ENCODE assay signal across 17 mouse cellular contexts in the genomic region with DNA sequence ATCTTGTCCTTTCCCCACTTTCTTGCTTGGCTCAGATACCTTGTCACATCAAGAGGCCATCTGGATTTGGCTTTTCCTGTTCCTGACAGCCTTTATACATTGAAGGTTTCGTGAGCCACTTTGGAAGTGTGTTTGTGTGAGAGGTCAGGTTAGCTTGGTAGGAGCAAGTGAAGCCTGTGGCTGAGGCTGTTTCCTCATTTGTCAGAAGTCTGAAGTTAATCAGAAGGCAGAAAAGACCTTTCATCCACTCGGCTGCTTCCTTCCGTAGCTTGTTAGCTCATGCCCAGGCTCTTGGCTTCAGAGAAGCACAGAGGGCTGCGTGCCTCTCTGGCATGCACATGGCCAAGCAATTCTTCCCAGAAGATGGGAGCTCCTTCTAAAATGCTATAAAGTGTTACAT. TPM values are rescaled to one million over a fixed set of nuclear protein-coding genes. Genes with fewer than 3 reads are reported as not detected.
A peak's percentile ranks its signal among the peaks of the same experiment; 100 is the strongest.
DNase-seq lines count a peak whose midpoint lies in the region; ATAC-seq and TF ChIP-seq lines count a peak whose summit lies in the region.
"Had no signal": no experiment of that assay in that cellular context is flagged by ENCODE, and none has a peak within 500 bp of the region (broad histone marks: within the 10 kb centered on the region; RNA-seq: fewer than 3 reads in every experiment).

No protein-coding gene starts in this region.

- DNase-seq in adrenal gland, adult 2 months: peak; percentile 35
- no peak for DNase-seq in adrenal gland, adult 18-20 months (ENCODE audit: low spot score in 2 of 2)
- peak; percentile 4 for DNase-seq in lung, postnatal 0 days (ENCODE audit: low spot score)
- no peak for DNase-seq in lung, postnatal 14 days
- no peak for DNase-seq in liver, postnatal 0 days
- no peak for DNase-seq in c-Kit-positive CD71-positive TER-119-positive erythroid progenitor cells, embryonic 14.5 days (ENCODE audit: low spot score)
- DNase-seq: heart, postnatal 14 days; layer of hippocampus, postnatal 36 days; midbrain, embryonic 14.5 days; right cerebral cortex, postnatal 25 days had no signal

- no peaks in the 10 kb centered on the region for H3K36me3 ChIP-seq in lung, postnatal 0 days (ENCODE audit: insufficient read depth, low read length)
- H3K36me3 ChIP-seq in liver, postnatal 0 days (replicated peaks; ENCODE audit: insufficient read depth, low read length): peaks cover 27% of the 10 kb centered on the region
- peaks cover 17% of the 10 kb centered on the region; the same call in 1 of the 2 replicates for H3K36me3 ChIP-seq in intestine, postnatal 0 days (ENCODE audit: control insufficient read depth, insufficient read depth)
- H3K36me3 ChIP-seq: intestine, embryonic 15.5 days had no signal

- H3K27me3 ChIP-seq in lung, postnatal 0 days (replicated peaks; ENCODE audit: insufficient read depth, low read length): no peaks in the 10 kb centered on the region
- no peaks in the 10 kb centered on the region for H3K27me3 ChIP-seq in liver, postnatal 0 days (ENCODE audit: insufficient read depth, low read length)
- H3K27me3 ChIP-seq in intestine, postnatal 0 days (replicated peaks; ENCODE audit: control insufficient read depth, insufficient read depth, low read length): no peaks in the 10 kb centered on the region
- H3K27me3 ChIP-seq: intestine, embryonic 15.5 days; neural tube, embryonic 15.5 days; Patski had no signal

- H3K4me1 ChIP-seq in lung, postnatal 0 days (ENCODE audit: insufficient read depth, low read depth, low read length): peaks cover 5% of the 10 kb centered on the region; the same call in 1 of the 2 replicates
- peaks cover 9% of the 10 kb centered on the region for H3K4me1 ChIP-seq in bone marrow, adult 2 months (ENCODE audit: control insufficient read depth, insufficient read depth, low read length)
- peaks cover 41% of the 10 kb centered on the region for H3K4me1 ChIP-seq in liver, postnatal 0 days (ENCODE audit: insufficient read depth)
- H3K4me1 ChIP-seq in intestine, postnatal 0 days (replicated peaks; ENCODE audit: control insufficient read depth, insufficient read depth, low read length): 0 out of 2 replicates have a peak, but pooled peaks cover 4% of the 10 kb centered on the region

- no peak for TF ChIP-seq CTCF in lung, postnatal 0 days (IDR thresholded peaks at IDR 0.05)
- no peak for TF ChIP-seq CTCF in bone marrow, adult 2 months (IDR thresholded peaks at IDR 0.05; ENCODE audit: control insufficient read depth, insufficient read depth, low read length)
- no peak for TF ChIP-seq CTCF in liver, postnatal 0 days (IDR thresholded peaks at IDR 0.05; ENCODE audit: low read depth)
- TF ChIP-seq CTCF in intestine, postnatal 0 days (IDR thresholded peaks at IDR 0.05; ENCODE audit: low read depth): no peak

- no peak for ATAC-seq in lung, postnatal 0 days
- ATAC-seq in liver, postnatal 0 days: no peak
- ATAC-seq in intestine, postnatal 0 days: no peak
- ATAC-seq: intestine, embryonic 15.5 days; Patski had no signal

- TF ChIP-seq EP300 in lung, postnatal 0 days (IDR thresholded peaks at IDR 0.05): no peak
- TF ChIP-seq EP300 in liver, postnatal 0 days (IDR thresholded peaks at IDR 0.05; ENCODE audit: low read depth): no peak

- H3K27ac ChIP-seq in lung, postnatal 0 days (ENCODE audit: low read length): no peak overlapping the region; the same call in 1 of the 2 replicates
- peak overlapping the region; percentile 35 for H3K27ac ChIP-seq in bone marrow, adult 2 months (ENCODE audit: control insufficient read depth, insufficient read depth, low read depth, low read length, poor library complexity)
- H3K27ac ChIP-seq in liver, postnatal 0 days (ENCODE audit: low read depth): peak overlapping the region; percentile 98
- no peak overlapping the region for H3K27ac ChIP-seq in intestine, postnatal 0 days (ENCODE audit: low read depth, low read length)
- H3K27ac ChIP-seq: forebrain, embryonic 10.5 days; intestine, embryonic 15.5 days; liver, embryonic 14.5 days; neural tube, embryonic 15.5 days had no signal

- no peak for TF ChIP-seq POLR2A in bone marrow, adult 2 months (IDR thresholded peaks at IDR 0.05; ENCODE audit: borderline replicate concordance, control insufficient read depth, low read depth, low read length)

- H3K4me3 ChIP-seq in lung, postnatal 0 days (ENCODE audit: low read depth, low read length): no peak overlapping the region
- H3K4me3 ChIP-seq in bone marrow, adult 2 months (replicated peaks; ENCODE audit: control insufficient read depth, low read depth, low read length): no peak overlapping the region
- no peak overlapping the region for H3K4me3 ChIP-seq in liver, postnatal 0 days (ENCODE audit: low read depth, low read length)
- no peak overlapping the region for H3K4me3 ChIP-seq in intestine, postnatal 0 days (ENCODE audit: low read depth, low read length)
- H3K4me3 ChIP-seq: forebrain, embryonic 10.5 days; intestine, embryonic 15.5 days; neural tube, embryonic 15.5 days had no signal

- 60% methylated on average over 4 of the region's 4 CpGs for WGBS in lung, postnatal 0 days
- 11% methylated on average over 4 of the region's 4 CpGs for WGBS in bone marrow, adult 2 months
- 44% methylated on average over 4 of the region's 4 CpGs for WGBS in liver, postnatal 0 days (ENCODE audit: insufficient replicate concordance)
- 76% methylated on average over 4 of the region's 4 CpGs for WGBS in intestine, postnatal 0 days

- no peak overlapping the region for H3K9ac ChIP-seq in lung, postnatal 0 days (replicated peaks; ENCODE audit: low read depth)
- H3K9ac ChIP-seq in liver, postnatal 0 days (replicated peaks): no peak overlapping the region
- H3K9ac ChIP-seq in intestine, postnatal 0 days (ENCODE audit: low read depth, low read length): no peak overlapping the region
- H3K9ac ChIP-seq: intestine, embryonic 15.5 days; liver, embryonic 14.5 days; neural tube, embryonic 15.5 days had no signal

- H3K4me2 ChIP-seq in lung, postnatal 0 days (replicated peaks; ENCODE audit: low read depth, low read length): no peak overlapping the region
- no peak overlapping the region for H3K4me2 ChIP-seq in liver, postnatal 0 days (ENCODE audit: low read depth, low read length)
- H3K4me2 ChIP-seq in intestine, postnatal 0 days (replicated peaks; ENCODE audit: low read depth): no peak overlapping the region
- H3K4me2 ChIP-seq: intestine, embryonic 15.5 days; neural tube, embryonic 15.5 days had no signal

- no peaks in the 10 kb centered on the region for H3K9me3 ChIP-seq in lung, postnatal 0 days (ENCODE audit: low read length)
- H3K9me3 ChIP-seq in liver, postnatal 0 days (ENCODE audit: low read length): no peaks in the 10 kb centered on the region
- H3K9me3 ChIP-seq in intestine, postnatal 0 days (ENCODE audit: control insufficient read depth): no peaks in the 10 kb centered on the region
- H3K9me3 ChIP-seq: forebrain, embryonic 10.5 days; intestine, embryonic 15.5 days; neural tube, embryonic 15.5 days had no signal

RNA-seq across cellular contexts. Expression of a gene that starts 4.8 kb away (rescaled TPM):
- 10 to 100 TPM; 37.8 to 40.5 TPM for total RNA-seq in adrenal gland, adult 2 months (2021)
- polyA plus RNA-seq in adrenal gland, adult 2 months (2012; rRNA removed): 18.5 and 18.7 TPM in 2 replicates
- 10 to 100 TPM; 45.4 to 47.7 TPM for total RNA-seq in adrenal gland, adult 18-20 months (2021)
- polyA plus RNA-seq in lung, postnatal 0 days (2015; fragmentation: Nextera tagmentation; extraction: Ambion mirVana): 15.0 and 16.0 TPM in 2 replicates
- 15.1 and 22.2 TPM in 2 replicates for polyA plus RNA-seq in bone marrow, adult 2 months (2011; ENCODE audit: insufficient read depth, insufficient read length, low replicate concordance, missing spikeins)
- polyA plus RNA-seq in liver, postnatal 0 days (2015; fragmentation: Nextera tagmentation; extraction: Ambion mirVana): 76.6 and 78.1 TPM in 2 replicates
- polyA plus RNA-seq in intestine, postnatal 0 days (2015; fragmentation: Nextera tagmentation; extraction: Ambion mirVana): 16.9 and 18.2 TPM in 2 replicates

RNA-seq across cellular contexts. Expression of a gene that starts 40.0 kb away (rescaled TPM):
- 1 to 10 TPM; 2.7 to 3.7 TPM for total RNA-seq in adrenal gland, adult 2 months (2021)
- 2.3 and 2.5 TPM in 2 replicates for polyA plus RNA-seq in adrenal gland, adult 2 months (2012; rRNA removed)
- total RNA-seq in adrenal gland, adult 18-20 months (2021): 1 to 10 TPM; 4.0 to 4.2 TPM
- polyA plus RNA-seq in lung, postnatal 0 days (2015; fragmentation: Nextera tagmentation; extraction: Ambion mirVana): 2.5 and 3.9 TPM in 2 replicates
- 0.61 and 1.1 TPM in 2 replicates for polyA plus RNA-seq in bone marrow, adult 2 months (2011; ENCODE audit: insufficient read depth, insufficient read length, low replicate concordance, missing spikeins)
- 0.57 and 0.58 TPM in 2 replicates for polyA plus RNA-seq in liver, postnatal 0 days (2015; fragmentation: Nextera tagmentation; extraction: Ambion mirVana)
- polyA plus RNA-seq in intestine, postnatal 0 days (2015; fragmentation: Nextera tagmentation; extraction: Ambion mirVana): 5.2 and 5.9 TPM in 2 replicates

Comparison
In these comparisons a context has a peak if more than half of its experiments do, and no peak if none do; other contexts are left out.
1. DNase-seq: peak in adrenal gland, adult 2 months (single experiment) and lung, postnatal 0 days (single experiment); none in adrenal gland, adult 18-20 months (0 of 2), lung, postnatal 14 days (single experiment), liver, postnatal 0 days (single experiment) and c-Kit-positive CD71-positive TER-119-positive erythroid progenitor cells, embryonic 14.5 days (single experiment).
2. H3K27ac ChIP-seq: peak in bone marrow, adult 2 months (single experiment) and liver, postnatal 0 days (single experiment); none in lung, postnatal 0 days (single experiment) and intestine, postnatal 0 days (single experiment).